Mouse (Mus musculus) forebrain, embryonic 11.5 days (tissue): ENCODE data around the gene Prkcd. TPM values are rescaled to one million over a fixed set of nuclear protein-coding genes. Genes with fewer than 3 reads are reported as not detected.

Experiments
- ATAC-seq: fragments of 200-750 bp; cut with Nextera tagmentation; replicated peaks from 2 replicates; pipeline ENCODE4 v1.8.0; 2017; ENCODE audit warnings: moderate TSS enrichment; ENCODE audit not compliant: low FRiP score
- DNase-seq: peaks from one replicate; pipeline ENCODE4 v3.0.0-alpha.2; 2017; ENCODE audit warnings: low spot score
- H3K27ac ChIP-seq: fragments of 300-500 bp; sonication (generic); 2 replicates; pipeline ENCODE4 v1.5.1; 2014; ENCODE audit warnings: low read depth, low read length
- H3K27me3 ChIP-seq: fragments of 300-500 bp; sonication (generic); 2 replicates; pipeline ENCODE4 v1.6.1; 2014; ENCODE audit warnings: mild to moderate bottlenecking, low read length, mixed read lengths; ENCODE audit not compliant: control insufficient read depth, insufficient read depth
- H3K36me3 ChIP-seq: fragments of 300-500 bp; sonication (generic); 2 replicates; pipeline ENCODE4 v1.6.1; 2014; ENCODE audit warnings: mild to moderate bottlenecking, low read length, moderate library complexity, mixed read lengths; ENCODE audit not compliant: control insufficient read depth, insufficient read depth
- H3K4me1 ChIP-seq: fragments of 300-500 bp; sonication (generic); replicated peaks from 2 replicates; pipeline ENCODE4 v1.6.1; 2014; ENCODE audit warnings: low read length, mixed read lengths; ENCODE audit not compliant: control insufficient read depth, insufficient read depth
- H3K4me2 ChIP-seq: fragments of 300-500 bp; sonication (generic); 2 replicates; pipeline ENCODE4 v1.6.1; 2014; ENCODE audit warnings: low read depth, mild to moderate bottlenecking, low read length, moderate library complexity, mixed read lengths; ENCODE audit not compliant: severe bottlenecking
- H3K4me3 ChIP-seq: fragments of 300-500 bp; sonication (generic); 2 replicates; pipeline ENCODE4 v1.5.1; 2014; ENCODE audit warnings: low read depth, low read length
- H3K9ac ChIP-seq: fragments of 300-500 bp; sonication (generic); 2 replicates; pipeline ENCODE4 v1.6.1; 2014; ENCODE audit warnings: low read length
- H3K9me3 ChIP-seq: fragments of 300-500 bp; sonication (generic); 2 replicates; pipeline ENCODE4 v1.6.1; 2016; ENCODE audit warnings: low read length, mixed read lengths; ENCODE audit not compliant: control insufficient read depth
- WGBS: fragments of 180-500 bp; shearing (Covaris S2); extraction: QIAGEN DNeasy Blood & Tissue Kit; methylation state at CpG from one replicate; pipeline ENCODE4 v1.1.7; 2014; 5-methylcytosine and 5-hydroxymethylcytosine counted together
- polyA plus RNA-seq: library from polyadenylated mRNA; unstranded; fragments of >200 nt; fragmentation: Nextera tagmentation; extraction: Ambion mirVana; gene quantifications from 2 replicates; pipeline ENCODE4 v1.2.1, GENCODE M21; 2014

Gene Prkcd
- polyA plus RNA-seq, 1 experiment from 2014 or later, result 26.2 TPM

GRCm38 (mm10) chr14:30553185-30553584, 72.8 kb downstream of the Prkcd start:
- no peak overlapping the region for H3K4me3 ChIP-seq
- peaks cover 2% of the 10 kb centered on the region for H3K36me3 ChIP-seq
- H3K4me1 ChIP-seq, result peaks cover 14% of the 10 kb centered on the region
- no peaks in the 10 kb centered on the region for H3K9me3 ChIP-seq
- no peak for DNase-seq
- H3K9ac ChIP-seq, result no peak overlapping the region
- H3K27ac ChIP-seq, result no peak overlapping the region
- no peak for ATAC-seq
- WGBS, result 93% methylated on average over 4 of the region's 4 CpGs
- no peak overlapping the region for H3K4me2 ChIP-seq
- H3K27me3 ChIP-seq, result no peaks in the 10 kb centered on the region

- Histone ChIP-seq H3K4me2 (no peak overlapping the region), H3K4me1 (peaks cover 17% of the 10 kb centered on the region), H3K9me3 (no peaks in the 10 kb centered on the region), H3K27me3 (no peaks in the 10 kb centered on the region), H3K36me3 (peaks cover 2% of the 10 kb centered on the region), H3K27ac (no peak overlapping the region), H3K9ac (no peak overlapping the region), H3K4me3 (no peak overlapping the region)
- 92% methylated on average over 2 of the region's 2 CpGs for WGBS
- DNase-seq (no peak), ATAC-seq (no peak)
Measured at GRCm38 (mm10) chr14:30551981-30552380, 74.0 kb downstream of the Prkcd start.

GRCm38 (mm10) chr14:30551509-30551908, 74.5 kb downstream of the Prkcd start:
- WGBS, result 76% methylated on average over 5 of the region's 5 CpGs
- H3K36me3 ChIP-seq, result peaks cover 2% of the 10 kb centered on the region
- H3K4me2 ChIP-seq, result peak overlapping the region; percentile 85; the same call in 1 of the 2 replicates
- no peaks in the 10 kb centered on the region for H3K27me3 ChIP-seq
- peak overlapping the region; percentile 8; the same call in 1 of the 2 replicates for H3K4me3 ChIP-seq
- H3K9ac ChIP-seq, result no peak overlapping the region
- peaks cover 17% of the 10 kb centered on the region for H3K4me1 ChIP-seq
- H3K27ac ChIP-seq, result no peak overlapping the region
- ATAC-seq (no peak), DNase-seq (no peak)
- no peaks in the 10 kb centered on the region for H3K9me3 ChIP-seq

GRCm38 (mm10) chr14:30550232-30551070, 75.6 kb downstream of the Prkcd start:
- Histone ChIP-seq H3K4me2 (peak overlapping the region; percentile 85), H3K36me3 (peaks cover 2% of the 10 kb centered on the region; the same call in 1 of the 2 replicates), H3K4me3 (peak overlapping the region; percentile 82), H3K27ac (no peak overlapping the region), H3K4me1 (peaks cover 17% of the 10 kb centered on the region), H3K9me3 (no peaks in the 10 kb centered on the region), H3K27me3 (no peaks in the 10 kb centered on the region), H3K9ac (peak overlapping the region; percentile 89)
- DNase-seq, result no peak
- 43% methylated on average over 8 of the region's 8 CpGs for WGBS
- no peak for ATAC-seq

- WGBS, result under 1% methylated on average over 10 of the region's 10 CpGs
- Histone ChIP-seq H3K36me3 (peaks cover 2% of the 10 kb centered on the region; the same call in 1 of the 2 replicates), H3K27me3 (no peaks in the 10 kb centered on the region), H3K4me1 (peaks cover 17% of the 10 kb centered on the region), H3K9ac (peak overlapping the region; percentile 89), H3K4me3 (peak overlapping the region; percentile 82), H3K27ac (peak overlapping the region; percentile 81; the same call in 1 of the 2 replicates), H3K9me3 (no peaks in the 10 kb centered on the region), H3K4me2 (peak overlapping the region; percentile 85)
- ATAC-seq, result peak; percentile 28
- peak; percentile 60 for DNase-seq
Measured at GRCm38 (mm10) chr14:30549777-30550149, 76.2 kb downstream of the Prkcd start.

- peak overlapping the region; percentile 81 for H3K27ac ChIP-seq
- H3K9ac ChIP-seq, result peak overlapping the region; percentile 89
- WGBS, result under 1% methylated on average over 66 of the region's 69 CpGs
- peak overlapping the region; percentile 85 for H3K4me2 ChIP-seq
- no peaks in the 10 kb centered on the region for H3K9me3 ChIP-seq
- ATAC-seq (peak; percentile 95), DNase-seq (peak; percentile 98)
- H3K36me3 ChIP-seq, result peaks cover 2% of the 10 kb centered on the region; the same call in 1 of the 2 replicates
- H3K27me3 ChIP-seq, result no peaks in the 10 kb centered on the region
- H3K4me3 ChIP-seq, result peak overlapping the region; percentile 82
- peaks cover 17% of the 10 kb centered on the region for H3K4me1 ChIP-seq
Measured at GRCm38 (mm10) chr14:30548965-30549776, 76.8 kb downstream of the Prkcd start.

GRCm38 (mm10) chr14:30548131-30548720, 77.8 kb downstream of the Prkcd start, which contains the start of gene Tkt:
Tkt (plus strand) TSS chr14:30548359.
- peak; percentile 23; the same call in 1 of the 2 replicates for ATAC-seq
- H3K36me3 ChIP-seq, result no peaks in the 10 kb centered on the region; the same call in 1 of the 2 replicates
- H3K4me1 ChIP-seq, result peaks cover 17% of the 10 kb centered on the region
- H3K27me3 ChIP-seq, result no peaks in the 10 kb centered on the region
- peak within 1 kb of the TSS; percentile 85 for H3K4me2 ChIP-seq
- no peaks in the 10 kb centered on the region for H3K9me3 ChIP-seq
- H3K9ac ChIP-seq, result peak within 1 kb of the TSS; percentile 89
- H3K27ac ChIP-seq, result peak within 1 kb of the TSS; percentile 81
- WGBS, result 22% methylated on average over 8 of the region's 8 CpGs
- DNase-seq, result peak; percentile 58
- peak within 1 kb of the TSS; percentile 82 for H3K4me3 ChIP-seq
